Mouse (Mus musculus): ENCODE results near the gene Gbp7.
A peak's percentile ranks its signal among the peaks of the same experiment; 100 is the strongest.
"Not testable (repeated sequence)": the region's sequence is repeated elsewhere in the genome, so short reads cannot be mapped to it uniquely, and the experiment has no call there.

The Gbp7 gene

GRCm38 (mm10) chr3:142530087-142530953 lies at the start of gene Gbp7:
TSS of gene Gbp7 (plus strand) at chr3:142530342.
- no peak for DNase-seq (ENCODE audit: low read depth, low spot score)

DNA sequence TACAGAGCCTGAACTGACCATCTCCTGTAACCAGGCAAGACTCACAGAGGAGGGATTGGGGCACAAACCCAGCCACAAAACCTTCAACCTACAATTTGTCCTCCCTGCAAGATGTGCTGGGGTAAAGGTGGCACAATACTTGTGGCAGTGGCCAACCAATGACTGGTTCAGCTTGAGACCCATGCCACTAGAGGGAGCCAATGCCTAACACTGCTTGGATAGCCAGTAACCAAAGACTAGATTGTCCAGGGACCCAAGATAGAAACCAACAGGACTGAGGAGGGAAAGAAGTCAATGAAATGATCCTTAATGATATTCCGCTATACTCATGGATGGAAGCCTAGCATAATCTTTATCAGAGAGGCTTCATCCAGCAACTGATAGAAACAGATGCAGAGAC lies 39.7 kb upstream of the Gbp7 start:
- peak; percentile 62 for DNase-seq (ENCODE audit: low read depth, low spot score)

DNA sequence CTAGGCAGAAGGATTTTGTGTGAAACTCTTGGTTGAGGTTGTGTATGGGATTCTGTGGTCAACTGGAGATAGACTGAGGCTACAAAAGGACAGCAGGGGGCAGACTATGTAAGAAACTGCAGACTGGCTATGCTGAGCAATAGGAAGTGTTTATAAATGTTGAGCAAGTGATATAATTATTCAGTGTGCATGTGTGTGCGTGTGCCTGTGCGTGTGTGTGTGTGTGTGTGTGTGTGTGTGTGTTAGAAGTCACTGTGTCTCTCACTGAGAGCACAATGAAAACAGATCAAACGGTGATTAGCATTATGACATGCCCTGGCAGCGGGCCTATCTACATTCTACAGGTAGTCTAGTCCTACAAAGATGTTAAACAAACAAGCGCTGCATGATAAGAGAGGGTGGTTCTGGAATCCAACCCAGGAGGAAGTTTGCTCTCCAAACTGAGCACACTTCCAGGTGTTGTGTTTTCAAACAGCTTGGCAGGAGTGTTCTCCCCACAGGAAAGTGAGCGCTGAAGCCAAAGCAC lies 36.5 kb upstream of the Gbp7 start, which contains the start of gene Gbp5:
TSS of gene Gbp5 (plus strand) at position 443 of the 526 bp plus-strand sequence.
- DNase-seq (ENCODE audit: low read depth, low spot score) = peak; percentile 22

DNA sequence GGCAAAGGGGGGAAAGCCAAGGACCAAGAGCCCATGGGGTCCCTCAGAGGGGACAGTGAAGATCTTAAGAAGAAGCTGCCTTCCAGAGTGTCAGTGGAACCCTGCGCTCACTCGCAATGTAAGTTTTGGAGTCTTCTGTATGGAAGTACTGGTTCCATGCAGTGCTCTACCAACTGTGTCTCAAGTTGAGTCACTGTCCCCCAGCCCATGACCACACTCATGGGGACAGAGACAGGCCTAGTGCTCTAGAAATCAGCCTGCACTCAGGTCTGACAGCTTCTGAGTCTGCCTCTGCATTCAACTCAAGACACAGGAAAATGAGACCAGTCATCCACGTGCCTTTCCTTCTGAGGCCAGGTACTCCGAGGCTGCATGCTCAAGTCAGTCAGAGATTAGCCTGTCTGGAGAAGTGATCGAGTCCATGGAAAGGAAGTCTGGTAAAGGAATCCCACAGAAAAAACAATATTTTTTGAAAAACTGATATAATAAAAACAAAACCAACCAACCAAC lies 34.9 kb upstream of the Gbp7 start:
- no peak for DNase-seq (ENCODE audit: low read depth, low spot score)

DNA sequence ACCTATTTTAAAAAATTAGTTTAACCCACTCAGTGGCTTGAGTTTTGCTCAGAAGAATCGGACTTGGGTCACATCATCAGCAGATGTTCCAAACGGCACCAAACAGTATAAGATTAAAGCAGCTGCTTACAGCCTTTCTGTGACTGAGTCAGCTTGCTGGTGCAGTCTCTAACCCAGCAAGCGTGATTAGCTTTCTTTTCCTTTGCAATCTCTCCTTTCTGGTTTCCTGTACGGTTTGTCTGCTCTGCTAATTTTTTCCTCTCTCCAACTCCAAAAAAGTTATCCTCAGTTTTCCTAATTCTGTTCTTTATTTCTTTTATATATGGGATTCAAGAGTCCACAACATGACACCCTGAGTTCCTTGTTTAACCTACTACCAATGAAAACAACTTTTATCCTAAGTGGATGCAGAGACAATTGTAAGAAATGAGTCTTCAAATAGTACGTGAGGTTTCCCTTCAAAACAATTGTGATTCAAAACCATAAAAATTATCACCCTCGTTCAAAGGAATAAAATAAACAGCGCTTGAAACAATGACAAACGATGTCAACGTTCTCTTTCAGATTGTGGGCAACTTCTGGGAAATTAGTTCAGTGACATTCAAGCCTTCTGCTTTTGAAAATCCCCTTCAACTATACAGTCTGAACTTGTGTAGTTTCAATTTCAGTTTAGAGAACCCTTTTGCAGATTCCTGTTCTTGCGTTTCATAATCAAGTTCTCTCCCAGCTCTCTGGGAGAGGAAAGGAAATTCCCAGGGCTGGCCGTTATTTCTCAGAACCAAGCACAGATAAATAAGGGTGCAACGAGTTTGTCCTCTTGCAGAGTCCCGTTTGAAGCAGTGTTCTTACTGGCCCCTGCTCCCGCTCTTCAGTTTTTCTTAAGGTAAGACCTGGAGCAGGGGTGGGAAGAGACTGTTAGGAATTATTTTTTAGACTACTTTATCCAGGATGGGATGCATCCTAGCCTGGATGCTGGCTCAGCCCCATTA lies 33.7 kb upstream of the Gbp7 start:
- DNase-seq (ENCODE audit: low read depth, low spot score) = no peak

- no peak for DNase-seq (ENCODE audit: low read depth, low spot score)
These were observed 32.9 kb upstream of the Gbp7 start for GRCm38 (mm10) chr3:142497123-142497841.

- DNase-seq (ENCODE audit: low read depth, low spot score) = no peak
These were observed 31.2 kb upstream of the Gbp7 start for GRCm38 (mm10) chr3:142498941-142499340.

DNA sequence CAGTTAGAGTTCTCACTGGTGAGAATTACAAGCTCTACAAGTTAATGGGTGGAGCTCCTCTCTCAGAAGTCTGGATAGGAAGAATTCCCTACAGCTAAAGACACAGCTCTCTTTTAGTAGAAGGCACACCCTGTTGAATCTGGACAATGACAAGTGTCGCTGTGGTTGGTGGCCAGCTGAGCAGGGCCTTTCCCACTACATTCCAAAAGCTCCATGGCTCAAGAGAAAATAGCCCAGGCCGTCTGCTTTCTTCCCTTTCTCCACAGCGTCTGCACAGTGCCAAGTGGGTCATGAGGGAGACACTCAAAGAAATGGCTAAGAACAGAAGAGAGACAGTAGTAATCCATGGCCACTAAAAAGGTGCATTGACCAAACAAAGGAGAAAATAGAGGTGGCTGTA lies 2.0 kb upstream of the Gbp7 start:
- no peak for DNase-seq (ENCODE audit: low read depth, low spot score)

DNA sequence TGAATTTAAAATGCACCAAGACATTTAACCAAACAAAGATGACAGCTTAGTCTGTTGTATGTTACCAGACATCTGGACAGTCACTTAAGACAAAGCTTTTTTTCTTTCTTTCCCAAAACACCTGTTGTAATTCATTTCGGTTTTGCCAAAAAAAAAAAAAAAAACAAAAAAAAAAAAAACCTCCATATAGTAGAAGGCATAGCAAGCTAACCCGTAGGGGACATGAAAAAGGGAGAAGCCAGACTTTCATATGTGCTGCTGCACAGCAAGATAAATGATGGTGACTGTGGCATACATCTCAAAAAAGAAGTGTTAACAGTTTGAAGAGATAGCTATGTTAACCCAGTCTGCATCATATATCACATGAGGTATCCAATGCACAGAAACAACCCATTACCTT lies 545 bp upstream of the Gbp7 start:
- DNase-seq (ENCODE audit: low read depth, low spot score) = no peak

- DNase-seq (ENCODE audit: low read depth, low spot score) = no peak
These were observed 1.5 kb downstream of the Gbp7 start for GRCm38 (mm10) chr3:142531595-142531994.

DNA sequence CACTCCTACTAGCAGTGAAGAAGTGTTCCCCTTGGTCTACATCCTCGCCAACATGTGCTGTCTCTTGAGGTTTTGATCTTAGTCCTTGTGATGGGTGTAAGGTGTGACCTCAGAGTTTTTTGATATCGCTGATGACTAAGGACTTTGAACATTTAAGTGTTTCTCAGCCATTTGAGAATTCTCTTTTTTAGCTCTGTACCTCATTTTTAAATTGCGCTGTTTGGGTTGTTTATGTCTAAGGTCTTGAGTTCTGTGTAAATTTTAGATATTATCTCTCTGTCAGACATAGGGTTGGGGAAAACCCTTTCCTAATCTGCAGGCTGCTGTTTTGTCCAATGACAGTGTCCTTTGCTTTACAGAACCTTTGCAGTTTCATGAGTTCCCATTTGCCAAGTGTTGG lies 3.0 kb downstream of the Gbp7 start:
- no peak for DNase-seq (ENCODE audit: low read depth, low spot score)

DNA sequence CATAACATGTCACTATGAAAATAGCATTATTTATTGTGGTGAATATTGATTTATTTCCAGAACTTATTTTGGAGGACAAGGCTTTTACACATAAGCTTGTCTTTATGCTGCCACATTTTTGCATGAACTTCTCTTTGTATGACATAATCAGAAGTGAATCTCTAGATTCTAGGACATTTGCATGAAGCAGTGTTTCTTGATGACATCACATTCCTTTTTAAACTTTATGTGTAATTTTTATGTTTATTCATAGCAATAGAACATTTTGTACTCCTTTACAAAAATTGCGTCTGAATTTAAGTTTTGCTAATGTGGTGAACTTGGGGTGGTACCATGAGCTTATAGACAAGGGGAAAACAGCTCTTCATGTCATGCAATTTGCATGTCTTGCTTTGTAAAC lies 5.5 kb downstream of the Gbp7 start:
- DNase-seq (ENCODE audit: low read depth, low spot score) = no peak

- no peak for DNase-seq (ENCODE audit: low read depth, low spot score)
These were observed 11.2 kb downstream of the Gbp7 start for GRCm38 (mm10) chr3:142541391-142541790.

DNA sequence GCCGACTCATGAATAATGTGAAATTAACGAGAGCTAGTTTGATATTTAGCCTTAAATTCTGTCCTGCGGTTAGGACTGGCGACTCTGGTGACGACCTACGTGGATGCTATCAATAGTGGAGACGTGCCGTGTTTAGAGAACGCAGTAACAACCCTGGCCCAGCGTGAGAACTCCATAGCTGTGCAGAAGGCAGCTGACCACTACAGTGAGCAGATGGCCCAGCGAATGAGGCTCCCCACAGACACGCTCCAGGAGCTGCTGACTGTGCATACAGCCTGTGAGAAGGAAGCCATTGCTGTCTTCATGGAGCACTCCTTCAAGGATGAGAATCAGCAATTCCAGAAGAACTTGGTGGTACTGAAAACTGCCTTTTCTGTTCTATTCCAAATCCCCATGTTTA lies 12.6 kb downstream of the Gbp7 start:
- DNase-seq (ENCODE audit: low read depth, low spot score) = not testable (repeated sequence)

DNA sequence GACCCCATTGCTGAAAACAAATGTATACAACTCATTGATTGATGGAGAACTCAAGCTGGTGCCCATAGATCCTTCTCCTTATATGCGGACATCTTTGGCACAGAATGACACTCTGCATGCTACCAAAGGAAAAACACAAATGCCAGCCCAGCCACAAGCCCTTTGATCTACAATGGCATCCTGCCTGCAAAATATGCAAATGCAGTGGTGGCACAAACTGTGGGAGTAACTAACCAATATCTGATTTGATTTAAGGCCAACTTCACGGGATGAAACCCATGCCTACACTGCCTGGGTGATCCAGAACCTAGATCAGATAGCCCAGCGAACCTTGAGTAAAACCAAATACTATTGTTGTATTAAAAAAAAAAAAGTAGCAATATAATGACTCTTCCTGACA lies 16.5 kb downstream of the Gbp7 start:
- no peak for DNase-seq (ENCODE audit: low read depth, low spot score)

- no peak for DNase-seq (ENCODE audit: low read depth, low spot score)
These were observed 20.0 kb downstream of the Gbp7 start for GRCm38 (mm10) chr3:142550052-142550676.

- DNase-seq (ENCODE audit: low read depth, low spot score) = no peak
These were observed 24.5 kb downstream of the Gbp7 start for GRCm38 (mm10) chr3:142554601-142555000.

DNA sequence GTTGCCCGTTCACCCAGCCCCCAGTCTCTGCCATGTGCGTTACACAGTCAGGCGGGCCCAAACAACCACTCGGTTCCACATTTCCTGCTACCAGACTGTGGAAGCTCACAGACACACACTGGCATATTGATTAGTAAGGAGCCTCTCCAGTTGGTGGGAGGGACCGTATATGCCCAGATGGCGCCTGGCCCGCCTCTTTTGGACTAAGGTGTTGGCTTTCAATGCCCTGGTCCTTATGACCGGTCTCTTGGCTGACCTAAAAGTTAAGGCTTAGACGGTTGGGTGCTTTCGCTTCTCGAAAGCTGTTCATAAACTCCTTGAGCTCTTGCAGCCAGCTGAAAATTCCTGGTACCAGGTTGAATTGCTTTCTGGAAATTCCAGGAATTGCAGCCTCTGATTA lies 25.5 kb downstream of the Gbp7 start:
- no peak for DNase-seq (ENCODE audit: low read depth, low spot score)

DNA sequence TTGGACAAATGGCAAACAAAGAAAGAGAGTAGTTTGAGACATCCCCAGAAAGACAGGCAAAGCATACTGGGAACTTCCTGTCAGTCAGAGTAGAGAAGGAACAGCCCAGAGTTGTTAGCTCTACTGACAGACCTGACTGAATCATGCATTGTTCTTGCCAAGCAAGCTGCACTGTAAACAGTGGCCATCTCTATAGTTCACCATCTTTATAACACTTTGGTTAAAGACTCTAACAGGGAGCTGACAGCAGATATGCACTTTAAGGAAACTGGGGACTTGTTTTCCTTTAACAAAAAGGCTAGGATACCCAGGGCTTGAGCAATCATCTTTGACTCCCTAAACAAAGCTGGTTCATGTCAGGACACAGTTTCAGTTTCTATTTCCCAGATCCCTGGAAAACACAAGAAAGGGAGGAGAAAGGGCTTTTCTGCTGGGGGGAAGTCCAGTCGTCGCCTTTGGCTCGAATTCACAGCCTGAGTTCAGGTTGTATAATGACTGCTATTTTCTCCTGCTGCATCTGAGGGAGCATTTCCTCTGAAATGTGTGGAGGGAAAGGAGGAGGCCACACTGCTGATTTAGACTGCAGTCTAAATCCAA lies 29.6 kb downstream of the Gbp7 start, which contains the start of gene Gbp3:
TSS of gene Gbp3 (plus strand) at position 395 of the 597 bp plus-strand sequence.
- no peak for DNase-seq (ENCODE audit: low read depth, low spot score)

GRCm38 (mm10) chr3:142560296-142560948 lies 30.3 kb downstream of the Gbp7 start:
- DNase-seq (ENCODE audit: low read depth, low spot score) = peak; percentile 76
